Mouse (Mus musculus): ENCODE data around the gene Grik5. TPM values are rescaled to one million over a fixed set of nuclear protein-coding genes. Genes with fewer than 3 reads are reported as not detected.

Gene Grik5
- polyA plus RNA-seq, 1 experiment from 2014 or later, result 5.1 TPM

DNA sequence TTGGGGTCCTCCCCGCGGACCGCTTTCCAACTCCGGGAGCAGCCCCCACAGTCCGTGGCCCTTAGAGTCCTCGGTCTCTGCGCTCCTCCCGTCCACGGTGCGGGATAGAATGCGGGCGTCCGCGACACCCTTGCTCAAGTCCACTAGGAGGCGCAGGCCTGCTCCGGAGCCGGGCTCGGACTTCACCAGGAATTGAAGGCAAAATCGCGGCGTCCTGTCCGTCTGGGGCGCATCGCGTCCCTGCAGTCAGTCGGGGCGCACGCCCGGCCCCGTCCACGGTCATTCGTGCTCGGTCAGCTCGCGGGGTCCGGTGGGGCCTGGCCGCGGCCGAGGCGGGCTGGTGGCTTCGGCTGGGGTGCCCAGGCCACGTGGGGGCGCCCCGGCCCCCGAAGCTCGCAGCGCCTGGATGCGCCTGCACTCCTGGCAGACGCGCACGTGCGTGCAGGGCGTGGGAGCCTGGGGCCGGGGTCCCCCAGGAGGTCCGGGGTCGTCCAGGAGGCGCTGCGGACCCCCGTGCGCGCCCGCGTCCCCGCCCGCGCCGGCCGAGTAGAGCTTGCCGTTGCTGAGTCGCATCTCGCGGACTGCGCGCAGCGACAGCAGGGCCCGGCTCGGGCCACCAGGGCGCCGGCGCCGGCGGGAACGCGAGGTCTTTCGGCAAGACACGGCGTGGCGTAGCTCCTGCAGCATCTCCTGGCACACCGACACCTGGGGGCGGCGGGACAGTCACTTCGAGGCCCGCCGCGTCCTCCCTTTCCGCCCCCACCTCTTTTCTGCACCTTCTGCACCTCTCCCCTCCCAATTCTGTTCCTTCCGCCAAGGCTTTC is 61.8 kb downstream of the Grik5 start:
- H3K27me3 ChIP-seq (ENCODE audit: insufficient read depth, low read length), result peaks cover 70% of the 10 kb centered on the region
- H3K9ac ChIP-seq (replicated peaks; ENCODE audit: low read length), result no peak overlapping the region
- peaks cover 3% of the 10 kb centered on the region for H3K36me3 ChIP-seq (ENCODE audit: insufficient read depth, low read length)
- ATAC-seq (ENCODE audit: low FRiP score, low TSS enrichment), result peak; percentile 55; the same call in 1 of the 2 replicates
- H3K9me3 ChIP-seq (ENCODE audit: low read length), result no peaks in the 10 kb centered on the region
- H3K4me1 ChIP-seq (ENCODE audit: insufficient read depth, low read length), result peaks cover 11% of the 10 kb centered on the region
- H3K4me2 ChIP-seq (replicated peaks; ENCODE audit: low read depth, low read length), result peak overlapping the region; percentile 60
- H3K27ac ChIP-seq (ENCODE audit: low read length), result no peak overlapping the region
- 2% methylated on average over 75 of the region's 97 CpGs for WGBS
- peak overlapping the region; percentile 39 for H3K4me3 ChIP-seq (ENCODE audit: low read length)

DNA sequence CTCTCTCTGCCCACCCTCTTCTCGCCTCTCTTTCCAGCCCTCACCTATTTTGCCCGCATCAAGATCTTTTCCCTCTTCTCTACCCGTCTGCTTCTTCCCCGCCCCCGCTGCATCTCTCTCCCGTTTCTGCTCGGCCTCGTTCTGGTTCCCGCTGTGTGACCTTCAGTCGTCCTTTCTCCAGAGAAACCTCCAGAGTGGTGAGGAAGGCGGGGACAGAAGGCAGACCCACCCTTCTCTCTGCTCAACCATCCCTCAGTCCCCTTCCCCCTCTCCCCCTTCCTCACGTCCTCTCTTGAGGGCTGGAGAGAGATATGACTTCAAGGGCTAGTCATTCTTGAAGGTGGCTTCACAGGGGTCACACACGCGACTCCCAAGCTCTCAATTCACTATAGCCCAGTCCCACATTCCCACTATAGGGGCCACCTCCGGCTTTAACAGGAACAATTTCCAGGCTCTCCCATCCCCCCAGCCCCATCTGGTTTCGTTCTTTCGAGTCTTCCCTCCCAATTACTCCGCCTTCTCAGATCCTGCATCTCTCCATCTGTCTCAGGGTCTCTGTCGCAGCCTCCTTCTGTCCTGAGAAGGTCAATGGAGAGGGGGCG is 62.9 kb downstream of the Grik5 start:
- H3K27me3 ChIP-seq (ENCODE audit: insufficient read depth, low read length), result peaks cover 81% of the 10 kb centered on the region
- no peak overlapping the region for H3K4me3 ChIP-seq (ENCODE audit: low read length)
- no peaks in the 10 kb centered on the region for H3K9me3 ChIP-seq (ENCODE audit: low read length)
- 12% methylated on average over 20 of the region's 20 CpGs for WGBS
- H3K4me1 ChIP-seq (ENCODE audit: insufficient read depth, low read length), result peaks cover 11% of the 10 kb centered on the region
- no peak overlapping the region for H3K9ac ChIP-seq (replicated peaks; ENCODE audit: low read length)
- no peak for ATAC-seq (ENCODE audit: low FRiP score, low TSS enrichment)
- H3K36me3 ChIP-seq (ENCODE audit: insufficient read depth, low read length), result no peaks in the 10 kb centered on the region
- no peak overlapping the region for H3K4me2 ChIP-seq (replicated peaks; ENCODE audit: low read depth, low read length)
- H3K27ac ChIP-seq (ENCODE audit: low read length), result no peak overlapping the region

DNA sequence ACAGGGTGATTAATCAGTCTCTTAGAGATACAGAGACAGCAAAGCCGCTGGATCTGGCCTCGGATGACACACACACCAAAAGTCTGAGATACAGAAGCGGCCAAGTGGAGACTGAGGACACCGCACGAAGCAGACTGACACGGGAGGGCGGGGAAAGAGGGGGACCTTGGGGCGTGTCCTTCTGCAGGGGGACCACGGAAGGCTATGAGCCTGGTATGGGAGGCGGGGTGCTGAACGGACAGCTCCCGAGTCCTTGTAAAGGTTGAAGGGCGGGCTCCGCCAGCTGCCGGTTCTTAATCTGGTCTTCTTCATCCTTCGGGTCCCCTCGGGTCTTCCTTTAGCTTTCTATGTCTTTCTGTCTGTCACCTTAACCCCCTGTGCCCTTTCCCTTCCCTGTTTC is 63.5 kb downstream of the Grik5 start:
- H3K36me3 ChIP-seq (ENCODE audit: insufficient read depth, low read length), result no peaks in the 10 kb centered on the region
- H3K27me3 ChIP-seq (ENCODE audit: insufficient read depth, low read length), result peaks cover 82% of the 10 kb centered on the region
- H3K27ac ChIP-seq (ENCODE audit: low read length), result no peak overlapping the region
- H3K4me2 ChIP-seq (replicated peaks; ENCODE audit: low read depth, low read length), result no peak overlapping the region
- peak; percentile 36; the same call in 1 of the 2 replicates for ATAC-seq (ENCODE audit: low FRiP score, low TSS enrichment)
- H3K9ac ChIP-seq (replicated peaks; ENCODE audit: low read length), result no peak overlapping the region
- H3K4me3 ChIP-seq (ENCODE audit: low read length), result no peak overlapping the region
- H3K4me1 ChIP-seq (ENCODE audit: insufficient read depth, low read length), result peaks cover 11% of the 10 kb centered on the region
- no peaks in the 10 kb centered on the region for H3K9me3 ChIP-seq (ENCODE audit: low read length)
- WGBS, result under 1% methylated on average over 17 of the region's 17 CpGs

DNA sequence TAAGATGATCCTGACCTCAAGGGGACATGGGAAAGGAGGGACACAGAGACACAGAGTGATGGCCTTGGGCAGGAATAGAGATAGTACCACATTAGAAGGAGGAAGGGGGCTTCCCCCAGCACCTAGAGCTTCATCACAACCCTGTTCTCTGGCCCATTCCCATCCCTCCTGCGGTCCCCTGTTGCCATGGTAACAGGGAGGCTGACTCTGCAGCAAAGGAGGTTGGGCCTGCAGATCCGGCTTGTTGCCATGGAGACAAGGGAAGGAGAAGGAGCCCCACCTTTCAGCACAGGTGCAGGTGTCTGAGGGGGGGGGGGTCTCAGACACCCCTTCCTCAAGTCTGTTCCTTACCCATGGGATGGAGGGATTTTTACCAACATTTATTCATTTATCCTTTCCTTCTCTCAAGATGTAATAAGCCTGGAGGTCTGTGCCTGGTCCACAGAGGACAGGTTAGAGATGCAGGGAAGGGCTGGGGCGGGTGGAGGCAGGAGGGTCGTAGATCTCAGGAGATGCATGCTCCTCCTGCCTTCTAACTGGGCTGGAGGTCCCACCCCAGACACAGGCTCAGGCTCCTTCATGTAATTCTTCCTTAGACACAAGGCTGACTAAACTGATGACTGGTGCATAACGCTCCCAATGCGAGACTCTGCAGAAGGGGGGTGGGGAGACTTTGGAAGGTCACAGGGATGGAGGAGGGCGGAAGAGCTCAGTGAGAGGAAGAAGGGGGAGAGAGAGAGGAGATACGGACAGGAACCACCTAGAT is 64.4 kb downstream of the Grik5 start:
- no peak for ATAC-seq (ENCODE audit: low FRiP score, low TSS enrichment)
- H3K4me1 ChIP-seq (ENCODE audit: insufficient read depth, low read length), result peaks cover 11% of the 10 kb centered on the region
- H3K4me3 ChIP-seq (ENCODE audit: low read length), result no peak overlapping the region
- no peak overlapping the region for H3K9ac ChIP-seq (replicated peaks; ENCODE audit: low read length)
- peaks cover 83% of the 10 kb centered on the region for H3K27me3 ChIP-seq (ENCODE audit: insufficient read depth, low read length)
- no peaks in the 10 kb centered on the region for H3K36me3 ChIP-seq (ENCODE audit: insufficient read depth, low read length)
- no peak overlapping the region for H3K4me2 ChIP-seq (replicated peaks; ENCODE audit: low read depth, low read length)
- no peaks in the 10 kb centered on the region for H3K9me3 ChIP-seq (ENCODE audit: low read length)
- WGBS, result 19% methylated on average over 8 of the region's 8 CpGs
- H3K27ac ChIP-seq (ENCODE audit: low read length), result no peak overlapping the region

DNA sequence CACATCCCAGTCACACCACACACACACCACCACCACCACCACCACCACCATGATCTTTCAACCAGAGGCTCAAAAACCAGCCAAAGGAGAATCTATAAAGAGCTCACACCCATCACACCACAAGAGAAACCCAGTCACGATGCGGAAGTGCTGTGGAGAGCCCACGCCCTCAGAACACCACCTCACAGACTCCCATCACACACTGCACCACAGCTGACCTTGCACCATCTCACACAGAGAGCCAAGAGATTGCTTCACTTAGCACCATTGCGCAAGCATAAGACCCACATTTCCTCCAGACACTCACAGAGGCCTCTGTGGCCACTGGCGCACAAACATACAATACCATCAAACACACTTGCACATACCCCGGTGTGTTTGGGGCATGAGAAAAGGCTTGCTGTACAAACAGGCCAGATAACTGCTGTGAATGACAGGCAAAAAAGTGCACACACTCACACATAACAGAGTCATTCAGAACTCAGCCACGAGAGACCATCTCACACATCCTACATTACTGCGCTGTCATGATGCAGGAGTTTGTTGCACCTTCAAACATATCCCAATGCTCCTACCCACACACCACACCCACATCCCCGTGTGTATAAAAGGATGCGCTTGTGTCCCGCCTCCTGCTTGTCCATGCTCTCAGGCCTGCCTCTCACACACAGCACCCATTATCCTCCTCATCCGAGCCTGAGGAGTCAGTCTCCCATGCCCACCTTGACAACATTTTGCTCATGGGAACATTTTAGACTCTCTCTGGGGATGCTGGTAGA is 65.4 kb downstream of the Grik5 start:
- peaks cover 11% of the 10 kb centered on the region for H3K4me1 ChIP-seq (ENCODE audit: insufficient read depth, low read length)
- 85% methylated on average over 12 of the region's 12 CpGs for WGBS
- ATAC-seq (ENCODE audit: low FRiP score, low TSS enrichment), result no peak
- no peak overlapping the region for H3K4me2 ChIP-seq (replicated peaks; ENCODE audit: low read depth, low read length)
- no peaks in the 10 kb centered on the region for H3K36me3 ChIP-seq (ENCODE audit: insufficient read depth, low read length)
- no peaks in the 10 kb centered on the region for H3K9me3 ChIP-seq (ENCODE audit: low read length)
- H3K27ac ChIP-seq (ENCODE audit: low read length), result no peak overlapping the region
- peaks cover 80% of the 10 kb centered on the region for H3K27me3 ChIP-seq (ENCODE audit: insufficient read depth, low read length)
- H3K4me3 ChIP-seq (ENCODE audit: low read length), result no peak overlapping the region
- H3K9ac ChIP-seq (replicated peaks; ENCODE audit: low read length), result no peak overlapping the region

DNA sequence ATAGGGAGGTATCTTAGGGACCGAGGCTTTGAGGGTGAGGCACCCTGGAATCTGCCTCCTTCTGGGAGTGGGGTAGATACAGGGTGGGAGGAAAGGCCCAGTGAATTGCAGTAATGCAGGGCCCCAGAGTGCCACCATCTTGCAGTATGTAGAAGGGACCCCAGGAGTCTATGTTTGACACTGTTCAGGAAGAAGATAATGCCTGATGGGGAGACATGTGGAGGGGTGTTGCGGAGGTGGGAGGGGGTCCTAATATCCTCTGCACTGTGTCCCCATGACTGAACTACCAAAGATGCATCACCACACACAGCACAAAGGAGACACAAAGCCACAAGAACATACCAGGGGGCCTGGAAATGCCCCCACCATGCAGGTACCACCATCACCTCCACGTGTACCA is 66.0 kb downstream of the Grik5 start:
- ATAC-seq (ENCODE audit: low FRiP score, low TSS enrichment), result 0 out of 2 replicates have a peak, but pooled peaks have one; percentile 7
- 72% methylated on average over 3 of the region's 3 CpGs for WGBS
- H3K4me2 ChIP-seq (replicated peaks; ENCODE audit: low read depth, low read length), result peak overlapping the region; percentile 56; the same call in 1 of the 2 replicates

DNA sequence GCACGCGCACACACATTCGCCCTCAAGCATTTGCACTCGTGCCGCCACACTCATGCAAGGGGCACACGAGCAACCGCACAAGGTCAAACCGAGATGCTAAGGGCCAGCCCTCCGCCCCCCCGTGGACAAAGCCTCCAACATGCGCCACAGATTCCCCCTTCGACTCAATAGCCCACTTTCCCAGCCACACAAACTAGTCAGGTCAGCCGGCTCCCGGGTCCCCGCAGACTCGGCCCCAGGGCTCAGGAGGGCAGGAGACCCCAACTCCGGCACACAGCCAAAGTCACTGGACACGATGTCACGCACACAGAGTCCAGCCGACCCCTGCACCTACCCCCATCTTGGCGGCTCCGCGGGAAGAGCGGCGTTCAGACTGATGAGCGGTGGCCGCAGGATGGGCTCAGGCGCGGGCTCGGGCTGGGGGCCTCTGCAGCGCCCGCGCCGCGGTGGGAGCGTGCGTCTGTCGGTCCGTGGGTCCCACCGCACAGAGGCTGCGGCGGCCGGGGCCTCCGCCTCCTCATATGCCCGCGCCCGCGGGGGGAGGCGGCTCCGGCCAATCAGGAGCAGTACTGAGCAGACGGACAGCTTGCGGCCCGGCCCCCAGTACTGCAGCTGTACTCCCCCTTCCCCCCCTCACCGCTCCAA is 66.6 kb downstream of the Grik5 start, which contains the start of gene Atp1a3:
Gene Atp1a3, minus strand, starts transcription at position 538 of the 645 bp plus-strand sequence.
- H3K9ac ChIP-seq (replicated peaks; ENCODE audit: low read length), result no peak within 1 kb of the TSS
- WGBS, result under 1% methylated on average over 48 of the region's 54 CpGs

More for the DNA sequence above, 66.0 kb downstream of the Grik5 start:
- Histone ChIP-seq H3K9ac (replicated peaks; ENCODE audit: low read length) (no peak overlapping the region), H3K4me3 (ENCODE audit: low read length) (peak overlapping the region; percentile 38; the same call in 1 of the 2 replicates), H3K9me3 (ENCODE audit: low read length) (no peaks in the 10 kb centered on the region), H3K27me3 (ENCODE audit: insufficient read depth, low read length) (peaks cover 73% of the 10 kb centered on the region), H3K27ac (ENCODE audit: low read length) (no peak overlapping the region), H3K4me1 (ENCODE audit: insufficient read depth, low read length) (peaks cover 11% of the 10 kb centered on the region), H3K36me3 (ENCODE audit: insufficient read depth, low read length) (no peaks in the 10 kb centered on the region)

DNA sequence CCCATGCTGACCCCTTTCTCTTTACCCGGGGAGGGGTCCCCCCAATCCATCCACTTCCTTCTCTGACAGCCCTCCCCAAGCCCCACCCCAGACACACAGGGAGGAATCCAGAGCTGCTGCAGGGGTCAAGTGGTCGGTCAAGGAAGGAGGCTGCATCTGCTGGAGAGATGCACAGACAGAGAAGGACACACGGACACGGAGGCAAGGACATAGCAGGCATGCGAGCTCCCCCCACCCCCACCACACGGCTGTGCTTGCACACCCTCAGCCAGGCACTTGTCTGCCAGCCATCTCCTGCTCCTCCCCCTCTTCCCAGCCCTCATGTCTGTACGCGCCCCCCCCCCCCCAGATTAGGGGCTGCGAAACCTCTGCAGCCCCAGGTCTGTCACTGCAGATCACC is 67.3 kb downstream of the Grik5 start:
- no peak for ATAC-seq (ENCODE audit: low FRiP score, low TSS enrichment)
- Histone ChIP-seq H3K27me3 (ENCODE audit: insufficient read depth, low read length) (peaks cover 60% of the 10 kb centered on the region), H3K9me3 (ENCODE audit: low read length) (no peaks in the 10 kb centered on the region), H3K4me3 (ENCODE audit: low read length) (no peak overlapping the region), H3K9ac (replicated peaks; ENCODE audit: low read length) (no peak overlapping the region), H3K4me1 (ENCODE audit: insufficient read depth, low read length) (peaks cover 5% of the 10 kb centered on the region; the same call in 1 of the 2 replicates), H3K27ac (ENCODE audit: low read length) (no peak overlapping the region), H3K36me3 (ENCODE audit: insufficient read depth, low read length) (no peaks in the 10 kb centered on the region), H3K4me2 (replicated peaks; ENCODE audit: low read depth, low read length) (no peak overlapping the region)
- WGBS, result 41% methylated on average over 7 of the region's 9 CpGs

More for the DNA sequence above, 66.6 kb downstream of the Grik5 start, which contains the start of gene Atp1a3:
- no peaks in the 10 kb centered on the region for H3K9me3 ChIP-seq (ENCODE audit: low read length)
- peak within 1 kb of the TSS; percentile 38 for H3K4me3 ChIP-seq (ENCODE audit: low read length)
- H3K36me3 ChIP-seq (ENCODE audit: insufficient read depth, low read length), result no peaks in the 10 kb centered on the region
- peak; percentile 29; the same call in 1 of the 2 replicates for ATAC-seq (ENCODE audit: low FRiP score, low TSS enrichment)
- H3K4me2 ChIP-seq (replicated peaks; ENCODE audit: low read depth, low read length), result peak within 1 kb of the TSS; percentile 56
- H3K27me3 ChIP-seq (ENCODE audit: insufficient read depth, low read length), result peaks cover 67% of the 10 kb centered on the region
- peaks cover 9% of the 10 kb centered on the region for H3K4me1 ChIP-seq (ENCODE audit: insufficient read depth, low read length)
- H3K27ac ChIP-seq (ENCODE audit: low read length), result no peak within 1 kb of the TSS

All from kidney, embryonic 16.5 days (tissue).